Mouse (Mus musculus) intestine, embryonic 15.5 days (tissue): ENCODE data around the gene Trnp1. TPM values are rescaled to one million over a fixed set of nuclear protein-coding genes. Genes with fewer than 3 reads are reported as not detected.
A peak's percentile ranks its signal among the peaks of the same experiment; 100 is the strongest.

Source experiments
- ATAC-seq: fragments of 200-750 bp; cut with Nextera tagmentation; 2 replicates; pipeline ENCODE4 v1.8.0; 2017; ENCODE audit warnings: moderate TSS enrichment, moderate library complexity
- H3K27ac ChIP-seq: fragments of 300-500 bp; sonication (generic); 2 replicates; pipeline ENCODE4 v1.5.1; 2015; ENCODE audit warnings: mild to moderate bottlenecking, inconsistent platforms
- H3K27me3 ChIP-seq: fragments of 300-500 bp; sonication (generic); replicated peaks from 2 replicates; pipeline ENCODE4 v1.6.1; 2015; ENCODE audit warnings: inconsistent platforms
- H3K36me3 ChIP-seq: fragments of 300-500 bp; sonication (generic); 2 replicates; pipeline ENCODE4 v1.6.1; 2015; ENCODE audit warnings: inconsistent platforms
- H3K4me1 ChIP-seq: fragments of 300-500 bp; sonication (generic); replicated peaks from 2 replicates; pipeline ENCODE4 v1.6.1; 2015; ENCODE audit warnings: inconsistent platforms
- H3K4me2 ChIP-seq: fragments of 300-500 bp; sonication (generic); replicated peaks from 2 replicates; pipeline ENCODE4 v1.6.1; 2015; ENCODE audit warnings: mild to moderate bottlenecking, inconsistent platforms
- H3K4me3 ChIP-seq: fragments of 300-500 bp; sonication (generic); replicated peaks from 2 replicates; pipeline ENCODE4 v1.5.1; 2015; ENCODE audit warnings: inconsistent platforms
- H3K9ac ChIP-seq: fragments of 300-500 bp; sonication (generic); 2 replicates; pipeline ENCODE4 v1.6.1; 2015; ENCODE audit warnings: inconsistent platforms
- H3K9me3 ChIP-seq: fragments of 300-500 bp; sonication (generic); 2 replicates; pipeline ENCODE4 v1.6.1; 2016; ENCODE audit warnings: inconsistent platforms
- WGBS: fragments of 180-500 bp; shearing (Covaris S2); methylation state at CpG from one replicate; pipeline ENCODE4 v1.1.7; 2015; 5-methylcytosine and 5-hydroxymethylcytosine counted together
- polyA plus RNA-seq: library from polyadenylated mRNA; unstranded; fragments of >200 nt; fragmentation: Nextera tagmentation; extraction: Ambion mirVana; gene quantifications from 2 replicates; pipeline ENCODE4 v1.2.1, GENCODE M21; 2015

The Trnp1 gene
- polyA plus RNA-seq, 1 experiment from 2014 or later = 1.7 TPM

- Histone ChIP-seq H3K4me3 (no peak overlapping the region), H3K27me3 (peaks cover 10% of the 10 kb centered on the region; the same call in 1 of the 2 replicates), H3K36me3 (no peaks in the 10 kb centered on the region), H3K9me3 (no peaks in the 10 kb centered on the region), H3K4me2 (no peak overlapping the region), H3K4me1 (0 out of 2 replicates have a peak, but pooled peaks cover 2% of the 10 kb centered on the region), H3K9ac (no peak overlapping the region), H3K27ac (no peak overlapping the region)
- WGBS = 51% methylated on average over 2 of the region's 2 CpGs
- no peak for ATAC-seq
Measured at GRCm38 (mm10) chr4:133473833-133474232, 24.5 kb downstream of the Trnp1 start.

GRCm38 (mm10) chr4:133471135-133471821 is 27.1 kb downstream of the Trnp1 start:
- Histone ChIP-seq H3K36me3 (no peaks in the 10 kb centered on the region), H3K4me3 (no peak overlapping the region), H3K4me1 (0 out of 2 replicates have a peak, but pooled peaks cover 4% of the 10 kb centered on the region), H3K4me2 (no peak overlapping the region), H3K27me3 (0 out of 2 replicates have a peak, but pooled peaks cover 2% of the 10 kb centered on the region), H3K9ac (no peak overlapping the region), H3K27ac (no peak overlapping the region), H3K9me3 (no peaks in the 10 kb centered on the region)
- 78% methylated on average over 7 of the region's 7 CpGs for WGBS
- ATAC-seq = no peak

- Histone ChIP-seq H3K4me3 (no peak overlapping the region), H3K9ac (no peak overlapping the region), H3K27me3 (no peaks in the 10 kb centered on the region), H3K4me2 (peak overlapping the region; percentile 98), H3K9me3 (no peaks in the 10 kb centered on the region), H3K36me3 (no peaks in the 10 kb centered on the region), H3K4me1 (0 out of 2 replicates have a peak, but pooled peaks cover 4% of the 10 kb centered on the region), H3K27ac (no peak overlapping the region)
- peak; percentile 54 for ATAC-seq
- WGBS = 10% methylated on average over 12 of the region's 12 CpGs
Measured at GRCm38 (mm10) chr4:133469122-133469521, 29.2 kb downstream of the Trnp1 start.

GRCm38 (mm10) chr4:133468080-133468479 is 30.3 kb downstream of the Trnp1 start:
- WGBS = under 1% methylated on average over 27 of the region's 27 CpGs
- peak overlapping the region; percentile 51 for H3K4me3 ChIP-seq
- peak overlapping the region; percentile 98 for H3K4me2 ChIP-seq
- H3K9ac ChIP-seq = peak overlapping the region; percentile 52
- no peaks in the 10 kb centered on the region for H3K36me3 ChIP-seq
- H3K9me3 ChIP-seq = no peaks in the 10 kb centered on the region
- no peaks in the 10 kb centered on the region for H3K27me3 ChIP-seq
- peak; percentile 83 for ATAC-seq
- no peak overlapping the region for H3K27ac ChIP-seq
- H3K4me1 ChIP-seq = peaks cover 4% of the 10 kb centered on the region; the same call in 1 of the 2 replicates

GRCm38 (mm10) chr4:133463184-133463583 is 35.2 kb downstream of the Trnp1 start:
- no peaks in the 10 kb centered on the region for H3K36me3 ChIP-seq
- H3K9ac ChIP-seq = peak overlapping the region; percentile 1; the same call in 1 of the 2 replicates
- H3K4me3 ChIP-seq = no peak overlapping the region
- no peaks in the 10 kb centered on the region for H3K9me3 ChIP-seq
- WGBS = 50% methylated on average over 6 of the region's 6 CpGs
- peaks cover 6% of the 10 kb centered on the region; the same call in 1 of the 2 replicates for H3K4me1 ChIP-seq
- no peak overlapping the region for H3K4me2 ChIP-seq
- H3K27ac ChIP-seq = no peak overlapping the region
- no peaks in the 10 kb centered on the region for H3K27me3 ChIP-seq
- ATAC-seq = peak; percentile 37; the same call in 1 of the 2 replicates

- Histone ChIP-seq H3K27me3 (no peaks in the 10 kb centered on the region), H3K4me3 (no peak overlapping the region), H3K9ac (no peak overlapping the region), H3K4me1 (peaks cover 6% of the 10 kb centered on the region; the same call in 1 of the 2 replicates), H3K36me3 (no peaks in the 10 kb centered on the region), H3K4me2 (no peak overlapping the region), H3K27ac (no peak overlapping the region), H3K9me3 (no peaks in the 10 kb centered on the region)
- WGBS = 67% methylated on average over 4 of the region's 4 CpGs
- no peak for ATAC-seq
Measured at GRCm38 (mm10) chr4:133461362-133461761, 37.0 kb downstream of the Trnp1 start.

GRCm38 (mm10) chr4:133460796-133461325 is 37.5 kb downstream of the Trnp1 start:
- 50% methylated on average over 5 of the region's 5 CpGs for WGBS
- Histone ChIP-seq H3K9ac (no peak overlapping the region), H3K4me3 (no peak overlapping the region), H3K27me3 (no peaks in the 10 kb centered on the region), H3K36me3 (no peaks in the 10 kb centered on the region), H3K4me1 (peaks cover 6% of the 10 kb centered on the region; the same call in 1 of the 2 replicates), H3K9me3 (no peaks in the 10 kb centered on the region), H3K27ac (no peak overlapping the region), H3K4me2 (no peak overlapping the region)
- no peak for ATAC-seq

GRCm38 (mm10) chr4:133460006-133460405 is 38.3 kb downstream of the Trnp1 start:
- H3K9ac ChIP-seq = no peak overlapping the region
- WGBS = 77% methylated on average over 1 of the region's 1 CpGs
- no peak overlapping the region for H3K4me3 ChIP-seq
- H3K27ac ChIP-seq = no peak overlapping the region
- H3K27me3 ChIP-seq = no peaks in the 10 kb centered on the region
- ATAC-seq = no peak
- H3K9me3 ChIP-seq = no peaks in the 10 kb centered on the region
- H3K36me3 ChIP-seq = no peaks in the 10 kb centered on the region
- H3K4me1 ChIP-seq = peaks cover 6% of the 10 kb centered on the region; the same call in 1 of the 2 replicates
- H3K4me2 ChIP-seq = no peak overlapping the region

- Histone ChIP-seq H3K36me3 (no peaks in the 10 kb centered on the region), H3K27ac (no peak overlapping the region), H3K4me1 (peaks cover 5% of the 10 kb centered on the region; the same call in 1 of the 2 replicates), H3K9me3 (no peaks in the 10 kb centered on the region), H3K4me3 (no peak overlapping the region), H3K27me3 (no peaks in the 10 kb centered on the region), H3K4me2 (no peak overlapping the region), H3K9ac (no peak overlapping the region)
- no peak for ATAC-seq
- 64% methylated on average over 3 of the region's 3 CpGs for WGBS
Measured at GRCm38 (mm10) chr4:133458044-133458443, 40.3 kb downstream of the Trnp1 start.

GRCm38 (mm10) chr4:133452433-133452832 is 45.9 kb downstream of the Trnp1 start:
- Histone ChIP-seq H3K9ac (no peak overlapping the region), H3K9me3 (no peaks in the 10 kb centered on the region), H3K4me2 (no peak overlapping the region), H3K27me3 (no peaks in the 10 kb centered on the region), H3K36me3 (no peaks in the 10 kb centered on the region), H3K4me1 (peaks cover 13% of the 10 kb centered on the region), H3K4me3 (no peak overlapping the region), H3K27ac (no peak overlapping the region)
- 66% methylated on average over 6 of the region's 7 CpGs for WGBS
- no peak for ATAC-seq

GRCm38 (mm10) chr4:133451536-133451935 is 46.8 kb downstream of the Trnp1 start:
- H3K9me3 ChIP-seq = no peaks in the 10 kb centered on the region
- no peaks in the 10 kb centered on the region for H3K27me3 ChIP-seq
- no peak overlapping the region for H3K9ac ChIP-seq
- H3K4me1 ChIP-seq = peaks cover 13% of the 10 kb centered on the region
- H3K4me2 ChIP-seq = no peak overlapping the region
- no peak overlapping the region for H3K27ac ChIP-seq
- no peak overlapping the region for H3K4me3 ChIP-seq
- H3K36me3 ChIP-seq = no peaks in the 10 kb centered on the region
- ATAC-seq = peak; percentile 21; the same call in 1 of the 2 replicates
- 7% methylated on average over 10 of the region's 10 CpGs for WGBS

GRCm38 (mm10) chr4:133449726-133450125 is 48.6 kb downstream of the Trnp1 start:
- Histone ChIP-seq H3K9ac (no peak overlapping the region), H3K36me3 (no peaks in the 10 kb centered on the region), H3K4me1 (peaks cover 13% of the 10 kb centered on the region), H3K4me3 (no peak overlapping the region), H3K9me3 (no peaks in the 10 kb centered on the region), H3K4me2 (peak overlapping the region; percentile 28; the same call in 1 of the 2 replicates), H3K27me3 (no peaks in the 10 kb centered on the region), H3K27ac (peak overlapping the region; percentile 54; the same call in 1 of the 2 replicates)
- 16% methylated on average over 13 of the region's 13 CpGs for WGBS
- no peak for ATAC-seq
